Mouse (Mus musculus) regulatory T cell (primary cell): ENCODE data around the gene Zbtb16.

ENCODE experiments used
- in situ Hi-C: fragments of 300-600 bp; cut with MboI, MseI; formaldehyde crosslinking; loops from one replicate; pipeline ENCODE4 v1.15.1; 2025; ENCODE audit warnings: high pct_unique_total_duplicates

The Zbtb16 gene

DNA sequence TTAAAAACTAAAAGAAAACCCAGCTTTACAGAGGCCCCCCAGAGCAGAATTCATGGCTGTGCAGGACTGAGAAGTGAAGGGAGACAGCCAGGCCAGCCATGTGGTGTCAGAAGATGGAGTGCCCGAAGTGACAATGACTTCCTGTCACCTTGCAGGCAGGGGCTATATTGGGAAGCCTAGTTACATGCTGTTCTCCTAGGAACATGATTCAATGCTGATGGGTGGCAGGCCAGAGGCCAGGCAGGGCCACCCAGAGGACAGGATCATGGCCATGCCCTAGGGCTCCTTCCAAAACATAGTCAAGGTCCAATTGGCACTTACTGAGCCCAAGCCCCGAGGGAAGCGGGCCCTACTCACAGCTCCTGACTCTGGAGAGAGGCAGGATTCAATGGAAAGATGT is 106.6 kb downstream of the Zbtb16 start:
- in situ Hi-C loops: no loop called here

DNA sequence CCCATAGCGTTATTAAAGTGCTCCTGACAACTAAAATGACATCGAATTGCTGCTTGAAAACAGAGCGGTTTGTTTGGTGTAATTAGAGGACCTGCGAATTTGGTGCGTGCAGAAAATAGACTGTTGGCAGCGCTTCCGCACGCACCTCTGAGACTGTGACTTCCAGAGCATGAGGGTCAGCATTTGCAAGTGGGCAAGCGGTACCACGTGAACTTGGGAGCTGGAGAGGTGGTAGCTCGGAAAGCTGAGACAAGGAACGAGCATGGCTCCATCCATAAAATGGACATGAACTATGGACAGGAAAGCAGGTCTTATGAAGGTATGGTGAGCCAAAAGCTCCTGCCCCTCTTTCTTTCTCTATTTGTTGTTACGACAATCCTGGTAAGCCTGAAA is 107.3 kb downstream of the Zbtb16 start:
- in situ Hi-C loops: no loop called here

DNA sequence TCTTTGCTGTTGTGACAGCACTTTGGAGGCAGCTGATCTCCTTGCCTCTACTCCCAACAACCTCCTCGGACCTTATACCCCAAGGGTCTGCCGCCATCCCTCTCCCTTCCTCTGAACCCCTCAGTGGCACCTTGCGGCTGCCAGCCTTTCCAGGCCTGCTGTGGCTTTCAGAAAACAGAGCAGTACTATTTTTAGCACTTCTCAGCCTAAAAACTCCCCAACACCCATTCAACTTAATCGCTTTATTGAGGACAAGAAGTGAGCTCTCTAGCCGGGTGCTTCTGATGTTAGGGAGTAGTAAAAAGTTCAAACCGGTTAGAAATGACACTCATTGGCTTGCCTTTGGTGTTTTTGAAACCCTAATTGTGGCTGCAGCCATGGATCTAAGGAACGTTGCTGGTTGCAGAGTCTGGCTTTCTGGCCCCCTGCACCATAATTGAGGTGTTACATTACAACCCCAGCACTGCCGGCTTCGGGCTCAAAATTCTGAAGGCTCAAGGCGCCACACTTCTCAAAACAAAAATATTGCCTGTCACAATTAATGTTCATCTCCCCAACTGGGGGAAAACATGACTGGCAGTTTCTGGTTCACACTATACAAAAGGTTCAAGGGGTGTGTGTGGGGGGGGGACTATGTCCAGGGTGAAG is 107.8 kb downstream of the Zbtb16 start:
- in situ Hi-C loops: no loop called here

DNA sequence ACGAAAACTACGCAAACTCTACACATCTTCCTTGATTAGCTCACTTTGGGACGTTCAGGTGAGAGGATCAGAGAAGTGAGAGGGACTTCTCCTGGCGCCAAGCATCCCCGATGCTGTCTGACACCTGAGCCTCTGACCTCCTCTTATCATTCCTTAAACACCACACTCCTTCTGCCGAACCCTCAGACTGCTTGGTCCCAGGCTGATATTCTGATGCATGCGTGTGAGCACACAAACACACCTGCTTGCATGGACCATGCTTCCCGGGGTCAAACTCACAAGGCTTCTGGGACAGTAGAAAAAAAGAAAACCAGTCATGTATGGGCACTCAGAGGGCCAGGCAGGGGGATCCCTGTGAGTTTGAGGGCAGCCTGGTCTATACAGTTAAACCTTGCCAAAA is 109.7 kb downstream of the Zbtb16 start:
- in situ Hi-C loops: no loop called here

DNA sequence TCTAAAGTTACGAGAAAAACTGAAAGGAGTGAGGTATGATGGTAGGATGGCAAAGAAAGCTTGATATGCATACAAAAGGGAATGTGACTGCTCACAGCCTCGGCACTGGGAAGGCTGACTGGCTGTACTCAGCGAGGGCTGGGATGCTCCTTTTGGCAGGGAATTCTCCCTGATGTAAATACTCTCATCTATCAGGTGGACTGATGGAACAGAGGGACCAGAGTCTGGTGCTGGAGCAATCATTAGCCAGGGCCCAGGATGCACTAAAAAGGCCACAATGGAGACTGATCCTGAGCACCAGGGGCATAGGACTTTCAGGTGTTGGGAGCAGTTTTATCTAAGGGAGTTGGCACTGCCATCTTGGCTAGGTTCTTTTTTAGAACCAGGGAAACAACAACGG is 110.1 kb downstream of the Zbtb16 start:
- in situ Hi-C loops: no loop called here

DNA sequence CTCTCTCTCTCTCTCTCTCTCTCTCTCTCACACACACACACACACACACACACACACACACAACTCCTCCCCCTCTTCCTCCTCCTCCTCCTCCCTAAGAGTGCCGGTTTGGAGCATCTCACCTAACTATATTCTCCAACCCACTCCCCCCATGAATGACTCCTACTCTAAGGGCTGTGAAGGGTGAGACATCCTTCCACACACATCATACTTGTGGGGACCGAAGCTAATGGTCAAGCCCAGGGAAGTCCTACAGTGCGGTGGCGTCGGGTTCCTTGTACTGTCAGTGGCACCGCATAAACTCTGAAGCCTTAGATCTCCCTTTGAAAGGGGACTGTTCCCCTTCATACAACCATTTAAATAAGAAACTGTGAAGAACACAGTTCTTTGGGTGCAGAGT is 110.9 kb downstream of the Zbtb16 start:
- in situ Hi-C loops: no loop called here

DNA sequence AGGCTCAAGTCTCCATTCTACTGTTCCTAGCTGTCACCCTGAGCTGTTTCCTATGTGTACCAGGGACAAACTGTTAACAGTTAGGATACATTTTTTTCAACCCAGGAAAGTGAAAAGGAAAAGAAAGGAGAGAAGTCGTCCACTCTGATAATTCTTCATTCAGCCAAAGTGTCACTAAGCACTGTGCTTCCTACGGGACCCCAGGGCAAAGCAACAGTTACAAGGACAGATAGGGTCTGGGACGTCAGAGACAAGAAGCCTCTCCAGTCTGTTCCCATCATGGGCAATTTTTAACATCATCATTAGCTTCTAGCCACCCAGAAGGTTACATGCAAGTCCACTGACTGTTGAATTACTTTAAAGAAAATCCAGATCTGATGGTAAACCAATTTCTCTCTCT is 111.3 kb downstream of the Zbtb16 start:
- in situ Hi-C loops: no loop called here

DNA sequence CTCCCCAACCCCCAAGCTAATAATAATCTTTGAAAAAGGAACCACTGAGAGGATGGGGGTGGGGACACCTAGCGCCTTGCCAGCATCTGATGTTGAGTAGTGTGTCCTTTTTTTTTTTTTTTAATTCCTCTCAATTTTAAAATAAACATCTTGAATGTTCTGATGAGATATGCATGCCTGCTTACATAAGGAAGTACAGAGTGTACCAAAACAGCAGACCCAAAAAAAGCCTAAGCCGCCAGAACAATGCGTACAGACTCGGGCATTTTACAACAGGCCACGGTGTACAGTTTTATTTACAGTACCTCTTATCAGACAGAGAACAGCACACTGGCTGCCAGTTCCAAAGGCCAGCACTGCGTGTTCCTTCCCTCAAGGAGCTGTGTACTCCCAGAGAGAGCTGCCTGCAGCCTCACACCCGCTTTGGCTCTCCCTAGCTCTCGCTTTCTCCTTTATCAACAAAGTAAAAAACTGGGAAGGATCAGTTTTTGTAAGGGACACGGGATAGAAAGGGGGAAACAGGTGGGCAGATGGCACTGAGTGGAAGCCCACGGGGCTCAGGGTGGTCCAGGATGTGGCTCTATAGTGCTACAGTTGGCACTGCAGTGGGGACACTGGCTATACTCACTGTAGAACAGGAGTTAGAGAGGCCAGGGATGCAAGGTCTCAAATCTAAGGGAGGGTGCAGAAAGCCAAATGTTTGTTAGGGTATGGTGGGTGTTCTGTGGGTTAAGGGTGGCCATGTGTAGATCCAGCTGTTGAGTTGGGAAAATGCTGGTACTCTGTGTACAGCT is 112.3 kb downstream of the Zbtb16 start:
- in situ Hi-C loops: no loop called here

DNA sequence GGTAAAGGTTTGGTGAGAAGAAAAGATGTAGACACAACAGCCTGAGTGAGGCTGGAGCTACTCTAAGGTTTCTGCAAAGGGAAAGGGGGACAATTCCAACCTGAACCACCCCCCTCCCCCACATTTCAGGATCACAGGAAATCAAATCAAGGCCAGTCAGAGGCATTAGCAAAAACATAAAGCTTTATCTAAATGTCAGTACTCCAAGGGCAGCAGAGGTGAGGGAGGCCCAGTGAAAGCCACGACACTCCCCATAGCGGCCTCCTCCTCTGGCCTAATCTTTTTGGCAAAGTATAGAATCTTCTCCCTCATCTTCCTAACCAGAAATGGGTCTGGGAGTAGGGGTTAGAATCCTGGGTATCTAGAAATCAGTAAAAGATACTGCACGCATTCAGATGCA is 113.0 kb downstream of the Zbtb16 start:
- in situ Hi-C loops: no loop called here

DNA sequence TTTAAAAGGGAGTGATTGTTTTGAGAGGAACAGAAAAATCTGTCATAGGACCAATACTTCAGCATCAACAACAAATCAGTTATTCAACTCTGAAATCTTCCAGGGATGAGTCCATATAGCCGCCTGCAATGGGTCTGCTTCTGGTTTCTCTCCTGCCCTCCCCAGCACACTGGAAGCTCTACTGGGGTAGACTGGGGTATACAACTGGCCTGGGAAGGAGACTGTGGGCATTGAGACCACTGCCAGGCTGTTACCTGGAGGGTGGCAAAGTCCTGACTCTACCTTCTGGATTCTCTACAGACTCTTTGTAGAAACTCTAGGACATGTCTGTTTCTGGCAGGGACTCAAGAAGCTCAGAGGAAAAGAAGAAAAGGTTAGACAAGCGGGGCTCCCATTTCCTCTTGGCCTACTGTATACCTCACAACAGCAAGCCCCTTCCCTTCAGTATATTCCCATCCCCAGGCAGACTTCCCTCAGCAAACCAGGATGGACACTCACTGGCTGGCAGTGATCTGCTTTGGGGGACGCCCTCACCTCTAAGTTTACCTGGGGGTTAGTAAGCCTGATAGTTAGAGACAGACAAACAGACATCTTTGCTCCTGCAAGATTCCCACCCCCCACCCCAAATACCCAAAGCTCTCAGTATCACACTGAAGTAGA is 113.6 kb downstream of the Zbtb16 start:
- in situ Hi-C loops: no loop called here

DNA sequence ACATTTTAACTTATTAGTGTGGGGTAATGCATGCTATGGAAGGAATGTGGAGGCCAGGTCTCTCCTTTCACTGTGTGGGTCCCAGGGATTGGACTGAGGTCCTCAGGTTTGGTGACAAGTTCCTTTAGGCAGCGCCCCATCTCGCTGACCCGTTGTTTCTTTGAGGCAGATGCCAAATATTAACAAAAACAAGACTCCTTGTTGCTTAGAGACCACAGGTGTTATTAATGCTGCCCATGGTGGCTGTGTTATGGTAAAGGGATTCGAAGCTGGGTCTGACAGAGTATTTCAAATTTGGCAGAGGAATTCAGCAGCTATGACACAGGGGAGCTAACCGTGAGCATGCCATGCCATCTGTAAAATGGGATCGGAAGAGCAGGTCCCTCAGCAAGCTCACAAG is 114.4 kb downstream of the Zbtb16 start:
- in situ Hi-C loops: no loop called here

DNA sequence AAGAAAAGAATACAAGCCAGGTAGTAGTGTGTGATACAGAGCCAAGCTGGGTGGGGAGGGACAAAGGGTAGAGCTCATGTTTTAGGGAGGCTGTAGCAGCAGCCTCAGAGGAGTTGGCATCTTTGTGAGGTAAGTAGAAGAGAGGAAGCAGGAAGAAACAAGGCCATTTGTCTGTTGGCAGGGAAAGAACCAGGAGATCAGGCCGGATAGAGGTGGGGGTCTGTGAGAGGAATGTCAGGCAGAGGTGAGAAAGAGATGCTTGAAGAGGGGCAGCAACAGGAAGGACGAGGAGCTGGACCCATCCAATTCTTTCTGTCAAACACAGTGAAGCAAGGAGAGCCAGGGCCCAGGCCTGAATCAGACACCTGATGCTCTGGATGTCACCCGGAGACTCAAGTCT is 114.8 kb downstream of the Zbtb16 start:
- in situ Hi-C loops: no loop called here

DNA sequence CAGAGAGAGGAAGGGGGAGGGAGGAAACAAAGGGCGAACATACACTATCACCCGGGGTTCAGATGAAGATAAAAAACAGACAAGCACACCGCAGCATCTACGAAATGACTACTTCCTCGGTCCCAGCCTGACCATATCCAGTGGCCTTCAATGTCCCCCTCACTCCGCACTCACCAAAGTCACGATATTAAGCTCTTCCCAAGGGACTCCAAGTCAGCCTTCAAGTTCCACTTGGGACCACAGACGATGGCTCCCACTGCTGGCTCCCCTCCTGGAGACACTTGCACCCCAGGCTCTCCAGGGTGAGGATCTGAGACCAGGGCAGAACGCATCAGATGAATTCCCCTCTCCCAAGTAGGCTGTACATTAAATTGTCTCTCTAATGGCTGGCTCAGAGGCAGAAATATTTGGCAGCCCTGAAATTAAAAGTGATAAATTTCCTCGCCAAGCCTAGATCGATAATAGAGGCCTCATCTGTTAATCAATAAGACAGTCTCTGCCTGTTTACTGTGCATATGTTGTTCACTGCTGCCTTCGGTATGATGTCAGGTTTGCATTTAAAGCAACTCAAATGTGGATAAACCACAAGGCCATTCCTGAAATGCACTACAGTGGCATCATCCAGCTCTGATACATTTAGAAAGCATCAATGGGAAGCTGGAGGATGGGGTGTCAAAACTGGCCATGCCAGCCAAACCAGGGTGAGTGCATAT is 115.6 kb downstream of the Zbtb16 start:
- in situ Hi-C loops: no loop called here

DNA sequence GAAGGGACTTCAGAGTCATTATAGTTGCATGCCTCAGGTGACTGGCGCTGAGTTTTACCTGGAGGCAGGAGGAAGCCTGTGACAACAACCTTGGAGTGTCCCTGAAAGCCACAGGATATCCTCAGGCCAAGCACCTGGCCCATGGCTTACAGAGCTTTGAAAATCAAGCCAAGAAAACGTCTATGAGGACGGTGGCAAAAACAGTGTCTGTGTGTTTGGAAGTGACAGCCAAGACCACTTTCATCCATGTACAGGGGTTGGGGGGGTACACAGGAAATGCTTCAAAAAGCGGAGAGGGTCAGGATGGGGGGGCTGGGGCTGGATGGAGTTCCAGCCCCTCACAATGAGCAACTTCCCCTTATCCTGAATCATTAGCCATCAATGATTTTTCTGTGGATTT is 116.4 kb downstream of the Zbtb16 start:
- in situ Hi-C loops: no loop called here

DNA sequence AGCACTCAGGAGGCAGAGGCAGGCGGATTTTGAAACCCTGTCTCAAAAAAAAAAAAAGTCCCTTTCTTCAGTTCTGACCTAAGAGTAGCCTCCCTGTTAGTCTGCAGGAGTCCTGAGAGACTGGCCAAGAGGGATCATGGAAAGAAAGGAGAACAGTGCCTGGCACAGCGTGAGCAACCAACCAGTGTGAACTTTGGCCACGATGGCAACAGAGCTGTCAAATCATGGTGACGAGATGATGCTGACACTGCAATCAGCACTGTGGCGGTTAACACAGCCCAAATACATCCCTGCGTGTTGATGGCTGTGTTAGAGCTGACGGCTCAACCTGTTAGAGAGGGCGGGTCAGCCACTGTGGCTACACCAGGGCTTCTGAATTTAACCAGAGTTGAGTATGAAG is 119.5 kb downstream of the Zbtb16 start:
- in situ Hi-C loops: no loop called here

DNA sequence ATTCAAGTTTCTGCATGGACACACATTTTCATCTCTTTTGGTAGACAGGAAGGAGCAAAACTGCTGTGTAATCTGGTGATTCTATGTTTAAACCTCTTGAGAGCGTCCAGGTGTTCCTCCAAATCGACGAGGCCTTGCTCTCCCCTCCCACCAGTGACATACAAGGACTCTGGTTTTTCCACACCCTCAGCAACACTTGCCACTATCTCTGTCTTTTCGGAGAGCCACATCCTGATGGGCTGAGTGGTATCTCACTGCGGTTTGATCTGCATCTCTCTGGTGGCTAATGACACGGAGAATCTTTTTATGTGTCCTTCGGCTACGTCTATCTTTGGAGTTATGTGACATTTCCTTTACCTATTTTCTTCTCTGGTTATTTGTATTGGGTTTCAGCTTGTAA is 121.0 kb downstream of the Zbtb16 start:
- in situ Hi-C loops: no loop called here

DNA sequence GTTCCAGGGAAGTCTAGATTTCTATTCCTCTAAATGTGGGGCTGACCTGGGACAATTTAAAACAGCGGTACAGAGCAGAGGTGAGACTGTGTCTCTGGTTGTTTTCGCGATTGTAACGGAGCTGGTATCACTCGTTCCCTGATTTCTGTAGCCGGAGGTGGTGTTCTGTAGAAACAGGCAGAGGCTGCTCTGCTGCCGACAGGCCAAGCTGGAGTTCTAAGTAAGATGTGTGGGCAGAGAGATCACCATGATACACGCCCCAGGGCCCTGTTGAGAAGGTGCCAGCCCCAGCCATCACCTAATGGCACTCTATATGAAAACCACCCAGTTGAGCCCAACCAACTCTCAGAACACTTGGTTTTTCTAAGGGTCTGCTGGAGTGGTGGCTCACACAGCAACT is 122.2 kb downstream of the Zbtb16 start:
- in situ Hi-C loops: no loop called here

DNA sequence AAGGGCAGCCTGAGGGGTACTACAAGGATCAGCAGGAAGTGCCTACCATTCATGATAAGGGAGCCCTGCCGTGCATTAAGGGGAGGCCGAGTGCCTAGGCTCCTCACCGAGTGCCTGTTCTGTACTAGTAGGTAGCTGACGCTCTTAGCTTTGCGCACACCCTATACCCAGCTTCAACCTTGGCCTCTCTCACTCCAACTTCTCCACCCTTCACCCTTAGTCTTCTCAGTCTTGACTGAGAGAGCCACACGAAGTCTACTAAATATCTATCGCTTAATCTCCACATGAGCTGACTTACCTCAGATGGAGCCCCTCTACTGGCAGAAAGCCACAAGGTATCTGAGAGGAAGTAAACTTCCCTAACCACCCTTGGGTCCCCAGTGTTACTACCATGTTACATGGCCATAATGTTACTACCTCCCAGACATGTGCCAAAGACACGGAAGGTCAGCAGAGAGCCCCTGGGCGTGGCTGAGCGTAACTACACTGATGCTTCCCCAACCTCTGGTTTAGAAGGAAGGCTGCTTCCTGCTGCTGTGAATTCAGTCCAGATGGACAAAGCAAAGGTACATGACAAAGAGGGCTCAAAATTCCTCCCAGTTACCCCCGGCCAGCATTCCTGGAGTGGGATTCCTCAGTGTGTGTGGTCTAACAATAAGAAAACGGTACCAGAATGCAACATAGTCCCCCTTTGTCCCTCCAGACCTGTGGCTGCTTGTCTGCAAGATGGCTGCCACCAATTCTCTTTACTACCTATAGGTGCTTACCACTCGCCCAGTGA is 122.8 kb downstream of the Zbtb16 start:
- in situ Hi-C loops: no loop called here

DNA sequence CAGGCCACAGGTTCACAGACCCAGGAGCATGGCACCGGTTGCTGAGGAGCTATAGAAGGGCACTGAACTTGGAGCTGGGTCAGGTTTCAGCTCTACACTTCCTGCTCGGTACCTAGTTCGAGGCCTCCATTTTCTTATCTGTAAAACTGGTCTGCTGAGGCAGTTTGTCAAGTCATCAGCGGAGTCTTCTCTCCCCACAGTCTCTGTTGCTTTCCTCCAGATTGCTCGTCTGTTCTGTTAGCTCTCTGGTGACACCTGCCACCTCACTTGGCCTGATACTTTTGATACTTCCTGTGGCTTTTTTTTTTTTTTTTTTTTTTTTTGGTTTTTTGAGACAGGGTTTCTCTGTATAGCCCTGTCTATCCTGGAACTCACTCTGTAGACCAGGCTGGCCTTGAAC is 124.2 kb downstream of the Zbtb16 start:
- in situ Hi-C loops: no loop called here

DNA sequence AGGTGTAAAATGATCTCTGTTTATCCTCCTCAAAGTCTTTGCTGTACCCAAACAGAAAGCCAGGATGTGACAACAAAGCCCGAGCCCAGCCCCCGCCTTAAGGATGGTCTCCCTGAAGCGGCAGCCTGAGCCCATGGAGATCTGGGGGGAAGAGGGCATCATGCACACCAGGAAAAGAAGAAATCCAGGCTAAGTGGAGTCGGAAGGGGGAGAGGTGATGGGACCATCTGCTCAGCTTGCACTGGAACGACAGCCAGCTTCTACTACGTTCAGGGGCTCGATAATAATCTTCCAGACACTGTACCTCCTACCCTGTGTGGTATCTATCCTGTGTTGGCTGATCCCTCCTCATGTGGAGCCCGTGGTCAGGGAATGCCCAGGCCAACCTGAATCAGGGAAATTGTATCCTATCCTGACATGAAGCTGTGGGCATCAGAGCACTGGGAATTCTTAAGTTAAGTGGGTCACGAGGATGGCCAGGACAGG is 124.7 kb downstream of the Zbtb16 start:
- in situ Hi-C loops: no loop called here
